Mouse (Mus musculus) thymus, adult 2 months (tissue): Measurements from ENCODE around the gene Cmtr2.

Experiments
- CTCF ChIP-seq: fragments of 200-500 bp; IDR thresholded peaks from 2 replicates; pipeline ENCODE4 v1.5.1; 2012; ENCODE audit warnings: mild to moderate bottlenecking, control low read depth, low read length, moderate library complexity, borderline replicate concordance; ENCODE audit not compliant: control insufficient read depth, poor library complexity, insufficient read depth; ENCODE audit errors: extremely low read depth
- POLR2A ChIP-seq: fragments of 200-500 bp; IDR thresholded peaks from 2 replicates; pipeline ENCODE4 v1.6.1; 2012; ENCODE audit warnings: mild to moderate bottlenecking, low read length, control low read depth, moderate library complexity; ENCODE audit not compliant: control insufficient read depth, poor library complexity, insufficient read depth; ENCODE audit errors: extremely low read depth

GRCm38 (mm10) chr8:110182735-110183367 is 32.6 kb upstream of the Cmtr2 start:
- TF ChIP-seq CTCF: no peak
- no peak for TF ChIP-seq POLR2A
